Mouse (Mus musculus): ENCODE results near the gene Traf3ip1. TPM values are rescaled to one million over a fixed set of nuclear protein-coding genes. Genes with fewer than 3 reads are reported as not detected.

Gene Traf3ip1
- 12.1 and 13.9 TPM in 2 replicates for polyA plus RNA-seq (2016; fragmentation: Nextera tagmentation; extraction: Ambion mirVana)

GRCm38 (mm10) chr1:91494457-91495140 lies at the start of gene Traf3ip1:
Gene Traf3ip1 (plus strand): TSS chr1:91494647.
- Histone ChIP-seq H3K9me3 (no peaks in the 10 kb centered on the region), H3K27ac (no peak within 1 kb of the TSS), H3K36me3 (replicated peaks) (peaks cover 3% of the 10 kb centered on the region; the same call in 1 of the 2 replicates), H3K4me3 (replicated peaks) (peak within 1 kb of the TSS; percentile 96), H3K4me2 (peak within 1 kb of the TSS; percentile 87), H3K9ac (peak within 1 kb of the TSS; percentile 90), H3K27me3 (peaks cover 6% of the 10 kb centered on the region), H3K4me1 (peaks cover 23% of the 10 kb centered on the region)
- WGBS: under 1% methylated on average over 75 of the region's 79 CpGs
- peak; percentile 99 for ATAC-seq (ENCODE audit: low FRiP score)

GRCm38 (mm10) chr1:91444841-91445830 lies 49.3 kb upstream of the Traf3ip1 start:
- H3K4me1 ChIP-seq: peaks cover 4% of the 10 kb centered on the region; the same call in 1 of the 2 replicates
- peaks cover 24% of the 10 kb centered on the region for H3K36me3 ChIP-seq (replicated peaks)
- 90% methylated on average over 17 of the region's 17 CpGs for WGBS
- H3K9ac ChIP-seq: no peak overlapping the region
- no peak overlapping the region for H3K27ac ChIP-seq
- no peaks in the 10 kb centered on the region for H3K27me3 ChIP-seq
- H3K4me2 ChIP-seq: no peak overlapping the region
- no peak overlapping the region for H3K4me3 ChIP-seq (replicated peaks)
- 0 out of 2 replicates have a peak, but pooled peaks cover 8% of the 10 kb centered on the region for H3K9me3 ChIP-seq
- ATAC-seq (ENCODE audit: low FRiP score): no peak

GRCm38 (mm10) chr1:91446060-91446459 lies 48.4 kb upstream of the Traf3ip1 start:
- WGBS: 89% methylated on average over 8 of the region's 8 CpGs
- H3K27ac ChIP-seq: no peak overlapping the region

GRCm38 (mm10) chr1:91446511-91446910 lies 47.9 kb upstream of the Traf3ip1 start:
- no peak overlapping the region for H3K27ac ChIP-seq
- H3K4me3 ChIP-seq (replicated peaks): no peak overlapping the region
- H3K4me1 ChIP-seq: peaks cover 4% of the 10 kb centered on the region; the same call in 1 of the 2 replicates
- H3K27me3 ChIP-seq: no peaks in the 10 kb centered on the region
- H3K36me3 ChIP-seq (replicated peaks): peaks cover 24% of the 10 kb centered on the region
- H3K9ac ChIP-seq: no peak overlapping the region
- no peak overlapping the region for H3K4me2 ChIP-seq
- WGBS: 94% methylated on average over 4 of the region's 4 CpGs
- no peak for ATAC-seq (ENCODE audit: low FRiP score)
- H3K9me3 ChIP-seq: 0 out of 2 replicates have a peak, but pooled peaks cover 8% of the 10 kb centered on the region

More at GRCm38 (mm10) chr1:91446060-91446459, 48.4 kb upstream of the Traf3ip1 start:
- no peak overlapping the region for H3K4me2 ChIP-seq
- H3K4me3 ChIP-seq (replicated peaks): no peak overlapping the region
- 0 out of 2 replicates have a peak, but pooled peaks cover 8% of the 10 kb centered on the region for H3K9me3 ChIP-seq
- H3K9ac ChIP-seq: no peak overlapping the region
- peaks cover 24% of the 10 kb centered on the region for H3K36me3 ChIP-seq (replicated peaks)
- no peaks in the 10 kb centered on the region for H3K27me3 ChIP-seq
- peaks cover 4% of the 10 kb centered on the region; the same call in 1 of the 2 replicates for H3K4me1 ChIP-seq
- ATAC-seq (ENCODE audit: low FRiP score): no peak

- Histone ChIP-seq H3K27me3 (no peaks in the 10 kb centered on the region), H3K36me3 (replicated peaks) (peaks cover 24% of the 10 kb centered on the region)
Observed at GRCm38 (mm10) chr1:91448688-91449087, 45.8 kb upstream of the Traf3ip1 start.

GRCm38 (mm10) chr1:91450851-91451250 lies 43.6 kb upstream of the Traf3ip1 start:
- ATAC-seq (ENCODE audit: low FRiP score): no peak
- H3K27ac ChIP-seq: no peak overlapping the region
- H3K9ac ChIP-seq: no peak overlapping the region
- WGBS: 92% methylated on average over 5 of the region's 5 CpGs
- H3K27me3 ChIP-seq: no peaks in the 10 kb centered on the region
- peaks cover 18% of the 10 kb centered on the region for H3K36me3 ChIP-seq (replicated peaks)
- H3K4me3 ChIP-seq (replicated peaks): no peak overlapping the region
- 0 out of 2 replicates have a peak, but pooled peaks cover 8% of the 10 kb centered on the region for H3K9me3 ChIP-seq
- H3K4me2 ChIP-seq: no peak overlapping the region
- H3K4me1 ChIP-seq: peaks cover 5% of the 10 kb centered on the region

More at GRCm38 (mm10) chr1:91448688-91449087, 45.8 kb upstream of the Traf3ip1 start:
- 93% methylated on average over 10 of the region's 10 CpGs for WGBS
- ATAC-seq (ENCODE audit: low FRiP score): no peak
- Histone ChIP-seq H3K4me3 (replicated peaks) (no peak overlapping the region), H3K27ac (no peak overlapping the region), H3K4me1 (no peaks in the 10 kb centered on the region), H3K4me2 (no peak overlapping the region), H3K9me3 (0 out of 2 replicates have a peak, but pooled peaks cover 8% of the 10 kb centered on the region), H3K9ac (no peak overlapping the region)

- H3K4me1 ChIP-seq: peaks cover 13% of the 10 kb centered on the region
- ATAC-seq (ENCODE audit: low FRiP score): no peak
- 72% methylated on average over 5 of the region's 5 CpGs for WGBS
Observed at GRCm38 (mm10) chr1:91451547-91452084, 42.8 kb upstream of the Traf3ip1 start.

GRCm38 (mm10) chr1:91453932-91454331 lies 40.5 kb upstream of the Traf3ip1 start:
- H3K36me3 ChIP-seq (replicated peaks): no peaks in the 10 kb centered on the region
- no peak overlapping the region for H3K4me2 ChIP-seq
- H3K27me3 ChIP-seq: peaks cover 11% of the 10 kb centered on the region
- no peak for ATAC-seq (ENCODE audit: low FRiP score)
- H3K27ac ChIP-seq: no peak overlapping the region
- 90% methylated on average over 9 of the region's 9 CpGs for WGBS
- peaks cover 26% of the 10 kb centered on the region for H3K4me1 ChIP-seq
- no peak overlapping the region for H3K4me3 ChIP-seq (replicated peaks)
- H3K9ac ChIP-seq: no peak overlapping the region
- H3K9me3 ChIP-seq: no peaks in the 10 kb centered on the region

More at GRCm38 (mm10) chr1:91451547-91452084, 42.8 kb upstream of the Traf3ip1 start:
- H3K36me3 ChIP-seq (replicated peaks): peaks cover 18% of the 10 kb centered on the region
- no peaks in the 10 kb centered on the region for H3K27me3 ChIP-seq
- no peak overlapping the region for H3K4me3 ChIP-seq (replicated peaks)
- no peak overlapping the region for H3K9ac ChIP-seq
- H3K9me3 ChIP-seq: 0 out of 2 replicates have a peak, but pooled peaks cover 8% of the 10 kb centered on the region
- no peak overlapping the region for H3K27ac ChIP-seq
- no peak overlapping the region for H3K4me2 ChIP-seq

GRCm38 (mm10) chr1:91454366-91454765 lies 40.1 kb upstream of the Traf3ip1 start:
- WGBS: 85% methylated on average over 3 of the region's 3 CpGs
- Histone ChIP-seq H3K4me2 (no peak overlapping the region), H3K9ac (no peak overlapping the region), H3K4me3 (replicated peaks) (no peak overlapping the region), H3K4me1 (peaks cover 26% of the 10 kb centered on the region), H3K27me3 (peaks cover 11% of the 10 kb centered on the region), H3K36me3 (replicated peaks) (no peaks in the 10 kb centered on the region), H3K27ac (no peak overlapping the region), H3K9me3 (no peaks in the 10 kb centered on the region)
- no peak for ATAC-seq (ENCODE audit: low FRiP score)

GRCm38 (mm10) chr1:91454927-91455326 lies 39.5 kb upstream of the Traf3ip1 start:
- H3K4me1 ChIP-seq: peaks cover 30% of the 10 kb centered on the region
- 100% methylated on average over 3 of the region's 3 CpGs for WGBS
- no peak for ATAC-seq (ENCODE audit: low FRiP score)

GRCm38 (mm10) chr1:91455661-91456161 lies 38.7 kb upstream of the Traf3ip1 start:
- 0 out of 2 replicates have a peak overlapping the region, but pooled peaks have one; percentile 5 for H3K27ac ChIP-seq
- no peaks in the 10 kb centered on the region for H3K36me3 ChIP-seq (replicated peaks)
- H3K4me1 ChIP-seq: peaks cover 36% of the 10 kb centered on the region
- 55% methylated on average over 7 of the region's 7 CpGs for WGBS
- no peak overlapping the region for H3K4me3 ChIP-seq (replicated peaks)
- no peak overlapping the region for H3K9ac ChIP-seq
- no peaks in the 10 kb centered on the region for H3K9me3 ChIP-seq
- ATAC-seq (ENCODE audit: low FRiP score): no peak
- H3K4me2 ChIP-seq: 0 out of 2 replicates have a peak overlapping the region, but pooled peaks have one; percentile 10
- peaks cover 17% of the 10 kb centered on the region for H3K27me3 ChIP-seq

More at GRCm38 (mm10) chr1:91454927-91455326, 39.5 kb upstream of the Traf3ip1 start:
- Histone ChIP-seq H3K9ac (no peak overlapping the region), H3K27me3 (peaks cover 11% of the 10 kb centered on the region), H3K4me2 (no peak overlapping the region), H3K9me3 (no peaks in the 10 kb centered on the region), H3K4me3 (replicated peaks) (no peak overlapping the region), H3K36me3 (replicated peaks) (no peaks in the 10 kb centered on the region), H3K27ac (no peak overlapping the region)
